Mouse (Mus musculus) adrenal gland, postnatal 25 days (tissue): ENCODE results near the gene Lyzl6. TPM values are rescaled to one million over a fixed set of nuclear protein-coding genes. Genes with fewer than 3 reads are reported as not detected.
A peak's percentile ranks its signal among the peaks of the same experiment; 100 is the strongest.

Experiments used
- DNase-seq: peaks from one replicate; pipeline ENCODE4 v3.0.0; 2021; ENCODE audit warnings: mixed read lengths
- long read RNA-seq: library from polyadenylated mRNA; stranded (forward); transcript quantifications from one replicate; pipeline ENCODE4 v2.0.0, GENCODE M21; 2021
- total RNA-seq: library from RNA; stranded (reverse); gene quantifications from 2 replicates; pipeline ENCODE4 v1.2.3, GENCODE M21; 2021

The Lyzl6 gene
- total RNA-seq = not detected in 2 replicates
- long read RNA-seq = 0 reads

- DNase-seq = no peak
These were observed at the start of gene Lyzl6 for GRCm38 (mm10) chr11:103638790-103639189. Lyzl6 (minus strand) TSS chr11:103638890.

DNA sequence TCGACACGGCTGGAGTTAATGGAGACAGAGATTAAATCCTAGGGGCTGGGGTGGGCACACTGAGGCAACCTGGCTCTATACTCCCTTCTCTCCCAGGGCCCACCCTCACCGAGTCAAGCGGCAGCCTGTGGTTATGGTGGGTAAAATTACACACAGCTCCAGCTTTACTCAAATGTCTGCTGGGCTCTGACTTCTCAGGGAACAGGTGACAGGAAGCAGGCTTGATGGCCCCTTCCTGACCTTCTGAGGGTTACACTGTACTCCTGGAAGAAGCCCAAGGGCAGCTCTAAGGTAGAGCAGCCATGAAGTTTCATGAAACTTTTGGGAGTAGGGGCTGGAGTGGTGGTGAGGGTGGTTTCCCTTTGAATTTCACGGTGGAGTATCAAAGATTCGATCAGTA is 48.0 kb upstream of the Lyzl6 start:
- DNase-seq = no peak

DNA sequence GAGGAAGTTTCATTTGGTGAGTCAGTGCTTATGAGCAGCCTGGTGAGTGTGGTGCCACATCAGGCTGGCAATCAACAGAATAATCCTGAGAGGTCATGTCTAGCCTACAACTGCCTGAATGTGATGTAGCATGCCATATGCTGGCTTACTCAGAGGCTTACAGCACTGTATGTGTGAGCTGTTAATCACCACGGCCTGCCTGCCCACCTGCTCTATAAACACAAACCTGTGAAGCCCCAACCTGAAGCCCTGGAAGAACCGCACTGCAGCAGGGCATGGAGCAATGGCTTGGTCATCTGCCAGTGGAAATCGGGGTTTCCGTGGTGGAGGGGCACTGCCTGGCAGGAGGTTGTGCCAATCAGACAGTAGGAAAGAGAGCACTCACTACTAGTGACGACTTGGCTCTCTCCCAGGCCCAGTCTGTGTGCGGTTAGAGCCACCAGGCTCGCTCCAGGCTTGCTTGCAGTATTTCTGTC is 46.6 kb upstream of the Lyzl6 start:
- peak; percentile 59 for DNase-seq

DNA sequence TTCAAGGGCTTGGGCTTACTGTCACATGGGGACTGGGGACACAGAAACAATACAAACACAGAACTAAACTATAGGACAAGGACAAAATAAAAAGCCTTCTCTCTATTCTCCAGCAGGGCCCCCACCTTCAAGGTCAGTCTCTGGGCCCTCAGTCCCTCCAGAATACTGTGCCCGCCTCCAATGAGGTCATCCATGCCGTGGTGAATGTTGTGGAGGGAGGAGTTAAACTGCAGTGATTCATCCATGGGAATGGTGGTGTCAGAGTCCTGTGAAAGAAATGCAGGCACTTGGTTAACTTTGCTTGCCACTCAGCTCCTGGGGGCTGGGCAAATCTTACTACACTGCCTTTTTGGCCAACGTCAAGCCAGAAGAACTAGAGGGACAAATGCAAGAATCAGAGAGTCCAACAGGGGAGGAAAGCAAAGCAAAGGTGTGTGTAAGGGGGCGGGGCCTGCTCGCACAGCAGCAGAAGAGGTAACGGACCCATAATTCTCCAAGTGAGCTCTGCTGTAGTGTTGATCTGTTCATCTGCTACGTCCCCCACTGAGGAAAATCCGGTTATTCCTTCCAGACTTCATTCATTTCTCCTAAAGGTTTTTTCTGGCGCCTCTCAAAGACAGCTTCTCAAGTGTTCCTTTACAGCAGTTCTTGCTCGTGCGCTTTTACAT is 45.1 kb upstream of the Lyzl6 start:
- DNase-seq = peak; percentile 75

DNA sequence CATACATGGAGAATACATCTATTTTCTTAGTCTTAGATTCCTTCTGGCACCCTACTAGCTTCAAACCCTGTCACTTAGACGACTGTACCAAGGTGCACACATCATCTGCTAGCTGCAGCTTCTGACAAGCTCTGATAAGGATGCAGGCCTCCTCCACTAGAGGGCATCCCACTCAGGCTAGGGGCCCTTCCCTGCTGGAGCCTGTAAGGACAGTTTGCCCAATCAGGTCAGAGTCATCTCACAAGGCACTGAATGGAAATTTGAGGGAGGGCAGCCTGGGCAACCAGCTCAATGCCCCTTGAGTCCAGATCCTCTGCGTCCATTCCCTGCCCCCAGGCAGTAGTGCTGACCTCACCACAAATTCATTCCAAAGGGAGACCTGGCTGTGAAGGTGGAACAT is 38.4 kb upstream of the Lyzl6 start:
- DNase-seq = peak; percentile 70

GRCm38 (mm10) chr11:103675556-103675955 is 36.9 kb upstream of the Lyzl6 start:
- peak; percentile 17 for DNase-seq

DNA sequence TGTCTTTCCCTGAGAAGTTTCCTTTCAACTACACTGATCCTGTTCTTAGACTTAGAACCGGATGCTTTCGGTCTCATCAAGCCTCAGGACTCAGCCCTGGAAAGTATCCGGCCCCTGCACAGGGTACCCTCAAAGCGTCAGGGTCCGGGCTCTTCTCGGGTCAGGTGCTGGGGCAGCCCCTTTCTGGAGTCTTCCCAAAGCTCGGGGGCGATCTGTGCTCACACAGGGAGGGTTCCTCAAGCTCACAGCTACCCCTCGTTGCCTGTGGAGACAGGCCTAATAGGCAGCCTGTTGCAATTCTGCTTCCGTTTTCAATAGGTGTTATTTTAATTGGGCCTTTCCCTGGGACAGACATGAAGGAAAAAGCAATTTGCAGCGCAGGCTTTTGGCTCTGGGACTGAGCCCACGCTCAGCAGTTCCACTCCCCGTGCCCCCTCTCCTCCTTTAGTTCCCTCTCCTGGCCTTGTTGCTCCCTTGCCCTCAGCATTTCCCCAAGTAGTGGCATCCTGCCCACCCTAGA is 28.3 kb upstream of the Lyzl6 start:
- DNase-seq = no peak

GRCm38 (mm10) chr11:103666181-103666906 is 27.7 kb upstream of the Lyzl6 start:
- peak; percentile 16 for DNase-seq

- no peak for DNase-seq
These were observed 27.0 kb upstream of the Lyzl6 start for GRCm38 (mm10) chr11:103665695-103666094.

- no peak for DNase-seq
These were observed 24.4 kb upstream of the Lyzl6 start for GRCm38 (mm10) chr11:103663119-103663518.

DNA sequence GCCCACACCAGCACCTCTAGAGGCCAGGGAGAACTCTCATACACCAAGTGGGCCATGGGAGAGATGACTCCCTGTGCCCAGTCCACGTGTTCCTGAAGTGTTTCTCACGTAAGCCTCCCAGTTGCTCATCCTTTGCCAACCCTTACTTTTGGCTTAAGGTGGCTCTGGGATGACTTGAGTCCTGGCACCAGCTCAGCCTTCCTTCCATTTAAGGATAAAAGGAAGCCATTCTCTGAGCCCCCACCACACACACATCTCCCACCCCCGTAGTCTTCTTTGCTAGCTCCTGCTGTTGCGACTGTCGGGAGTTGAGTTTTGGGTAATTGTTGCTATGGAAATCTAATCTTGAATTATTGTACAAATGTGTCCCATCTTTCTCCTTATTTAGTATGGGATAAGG is 23.9 kb upstream of the Lyzl6 start:
- DNase-seq = no peak

DNA sequence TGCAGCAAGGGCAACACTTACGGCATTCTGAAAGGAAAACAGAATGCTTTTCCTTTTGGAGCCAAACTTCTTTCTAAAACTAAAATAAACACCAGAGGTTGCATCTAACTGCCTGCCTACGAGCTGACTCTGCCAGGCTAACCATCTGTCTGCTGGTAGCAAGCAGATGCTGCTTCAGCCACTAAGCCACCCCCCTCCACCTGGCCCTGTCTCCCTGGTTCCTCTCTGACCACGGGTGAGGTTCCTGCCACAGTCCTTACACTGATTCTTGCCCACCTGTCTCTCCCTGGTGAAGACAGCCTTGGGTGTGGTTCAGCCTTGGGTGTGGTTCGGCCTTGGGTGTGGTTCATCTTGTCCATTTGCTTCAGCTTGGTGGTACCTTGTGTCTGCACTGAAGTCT is 23.2 kb upstream of the Lyzl6 start:
- DNase-seq = no peak

DNA sequence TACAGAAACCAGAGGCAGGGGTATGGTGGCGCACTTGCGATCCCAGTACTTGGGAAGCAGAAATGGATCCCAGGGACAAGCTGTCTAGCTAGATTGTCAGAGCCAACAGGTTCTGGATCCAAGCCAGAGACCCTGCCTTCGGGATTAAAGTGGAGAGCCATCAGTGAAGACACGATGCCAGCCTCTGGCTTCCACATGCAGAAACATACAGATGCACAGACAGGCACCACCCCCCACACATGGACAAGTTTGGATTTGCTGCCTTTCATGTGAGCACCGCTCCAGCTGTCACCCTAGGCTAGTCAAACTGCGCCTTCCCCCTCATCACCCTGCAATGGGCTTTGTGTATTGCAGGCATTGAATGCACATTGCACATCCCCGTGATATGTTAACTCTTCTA is 19.5 kb upstream of the Lyzl6 start:
- no peak for DNase-seq

DNA sequence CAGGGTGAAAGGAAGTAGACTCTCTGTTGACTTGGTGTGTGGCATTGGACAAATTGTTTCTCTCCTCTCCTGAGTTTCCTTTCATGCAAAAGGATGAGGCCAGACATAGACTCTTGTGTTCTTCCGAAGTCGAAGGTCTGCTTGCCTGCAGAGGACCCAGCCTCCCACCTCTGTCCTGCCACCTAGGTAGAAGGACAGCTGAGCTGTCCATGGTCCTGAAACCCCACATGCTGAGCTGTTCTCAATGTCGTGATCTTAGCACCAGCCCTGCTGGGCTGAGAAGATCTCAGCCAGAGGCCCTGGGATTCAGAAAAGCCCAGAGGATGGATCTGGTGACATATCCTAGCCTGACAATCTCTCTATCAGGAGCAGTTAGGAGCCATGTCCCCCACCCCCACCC is 17.8 kb upstream of the Lyzl6 start:
- peak; percentile 63 for DNase-seq

DNA sequence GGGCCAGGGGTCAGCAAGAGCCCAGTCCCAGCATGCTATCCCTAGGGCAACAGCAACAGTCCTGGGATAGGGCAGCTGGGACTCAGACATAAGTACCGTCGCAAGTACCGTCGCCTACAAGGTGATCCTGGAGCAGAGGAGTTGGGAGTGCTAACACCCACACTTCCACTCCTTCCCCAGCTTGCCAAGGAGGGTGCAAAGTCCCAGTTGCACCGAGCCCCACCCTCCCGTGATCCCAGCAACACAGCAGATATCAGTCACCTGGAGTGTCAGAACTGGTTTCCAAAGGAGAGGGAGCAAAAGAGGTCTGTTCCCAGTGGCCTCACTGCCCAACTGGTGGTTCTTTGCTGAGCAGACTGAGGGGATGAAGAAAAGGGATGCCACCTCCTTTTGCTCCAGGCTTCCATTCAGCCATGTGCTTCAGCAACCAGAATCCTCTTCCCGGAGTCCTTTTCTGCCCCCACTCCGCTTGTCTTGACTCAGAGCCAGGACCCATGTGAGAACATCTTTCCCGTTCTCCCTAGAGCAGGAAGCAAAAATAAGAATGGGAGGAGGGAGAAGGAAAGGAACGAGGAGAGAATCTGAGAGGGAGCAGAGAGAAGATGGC is 14.8 kb upstream of the Lyzl6 start:
- DNase-seq = no peak

- DNase-seq = no peak
These were observed 12.7 kb upstream of the Lyzl6 start for GRCm38 (mm10) chr11:103651426-103651825.

- DNase-seq = no peak
These were observed 11.3 kb upstream of the Lyzl6 start for GRCm38 (mm10) chr11:103649983-103650493.

- peak; percentile 20 for DNase-seq
These were observed 10.8 kb upstream of the Lyzl6 start, which contains the start of gene Rprml for GRCm38 (mm10) chr11:103649301-103649982. Rprml (plus strand) TSS chr11:103649570.

GRCm38 (mm10) chr11:103648656-103649055 is 10.0 kb upstream of the Lyzl6 start:
- DNase-seq = no peak

DNA sequence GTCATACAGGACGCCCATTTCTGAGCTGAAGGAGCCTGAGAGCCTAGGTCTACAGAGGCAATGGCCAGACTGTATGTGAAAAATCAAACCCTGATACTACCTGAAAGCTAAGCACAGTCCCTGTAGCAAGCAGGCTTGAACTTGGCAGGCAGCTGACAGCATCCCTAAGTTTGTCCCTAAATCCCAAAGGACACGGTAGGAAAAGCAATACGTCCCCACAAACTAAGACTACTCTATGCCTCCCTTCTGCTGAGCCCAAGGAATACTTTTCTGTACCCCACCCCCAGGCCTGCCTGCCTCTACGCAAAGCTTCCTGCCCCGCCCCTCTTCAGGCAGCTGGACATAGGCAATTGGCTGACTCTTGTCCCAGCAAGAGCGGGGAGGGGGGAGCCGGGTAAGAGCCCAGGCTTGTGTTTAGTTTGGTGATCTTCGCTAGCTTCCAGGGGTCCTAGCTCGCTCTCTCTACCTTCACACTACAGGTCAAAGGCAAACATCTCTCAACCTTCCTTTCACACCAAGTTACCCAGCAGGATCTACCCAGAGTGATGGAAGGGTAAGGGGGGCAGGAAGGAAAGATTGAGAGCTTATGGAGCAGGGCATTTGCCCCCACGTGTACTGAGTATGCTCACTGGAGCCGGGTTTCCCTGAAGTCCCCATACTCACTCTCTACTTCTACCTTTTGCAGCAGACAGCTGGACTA is 9.4 kb upstream of the Lyzl6 start:
- DNase-seq = no peak

- DNase-seq = no peak
These were observed 7.6 kb upstream of the Lyzl6 start for GRCm38 (mm10) chr11:103646301-103646700.

DNA sequence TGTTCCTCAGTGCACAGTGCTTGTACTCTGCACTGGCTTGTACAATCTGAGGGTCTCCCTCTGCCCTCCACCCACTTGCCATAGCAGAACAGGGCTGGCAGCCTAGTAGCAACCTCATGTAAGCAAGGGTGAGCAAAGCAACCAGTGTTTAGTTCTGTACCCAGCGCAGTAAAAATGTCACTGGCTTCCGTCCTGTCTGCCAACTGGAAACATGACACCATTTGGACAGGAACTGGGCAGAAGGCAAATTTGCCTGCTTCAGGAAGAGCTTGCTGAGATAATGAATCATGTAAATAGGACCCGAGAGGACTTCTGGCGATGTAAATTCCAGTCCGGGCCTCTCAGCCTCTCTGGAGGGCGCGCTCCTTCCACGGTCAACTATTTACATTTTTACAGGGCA is 7.0 kb upstream of the Lyzl6 start:
- no peak for DNase-seq
